Mouse (Mus musculus): ENCODE data around the gene Cebpz. TPM values are rescaled to one million over a fixed set of nuclear protein-coding genes. Genes with fewer than 3 reads are reported as not detected.

The Cebpz gene
- total and polyA plus RNA-seq, 2 experiments: 3.2 to 19.0 TPM

DNA sequence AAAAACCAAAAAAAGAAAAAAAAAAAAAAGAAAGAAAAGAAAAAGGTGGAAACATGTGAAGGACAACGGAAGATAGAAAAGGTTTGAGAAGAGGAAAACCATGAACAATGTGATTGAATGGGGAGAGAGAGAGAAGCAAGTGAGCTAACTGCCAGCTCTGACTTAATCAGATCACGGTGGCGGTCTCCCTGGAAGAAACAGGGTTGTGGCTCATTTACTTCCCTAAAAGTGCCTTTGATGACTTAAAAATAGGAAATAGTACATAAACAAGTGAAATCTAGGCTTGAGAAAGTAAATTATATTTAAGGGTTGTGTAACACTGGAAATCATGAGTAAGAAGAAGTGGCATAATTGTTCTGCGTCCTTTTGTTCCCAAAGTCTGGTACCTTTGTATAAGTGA is 2.1 kb upstream of the Cebpz start:
- Histone ChIP-seq H3K4me1 (ENCODE audit: control insufficient read depth, insufficient read depth, low read length) (peaks cover 2% of the 10 kb centered on the region), H3K4me3 (ENCODE audit: insufficient read depth, low read depth, low read length) (no peak overlapping the region), H3K9ac (ENCODE audit: low read depth, low read length) (no peak overlapping the region), H3K27me3 (ENCODE audit: control insufficient read depth, insufficient read depth, low read length) (no peaks in the 10 kb centered on the region), H3K36me3 (ENCODE audit: control insufficient read depth, insufficient read depth, low read length) (peaks cover 14% of the 10 kb centered on the region), H3K79me2 (ENCODE audit: control insufficient read depth, insufficient read depth, low read length) (peaks cover 9% of the 10 kb centered on the region; the same call in 1 of the 2 replicates), H3K27ac (replicated peaks; ENCODE audit: insufficient read depth, low read depth, low read length) (no peak overlapping the region)
- TF ChIP-seq CTCF (IDR thresholded peaks at IDR 0.05; ENCODE audit: low read depth, low read length): no peak
- 92% methylated on average over 4 of the region's 4 CpGs for WGBS
- no peak for DNase-seq (ENCODE audit: extremely low read depth, low read depth, low spot score)

DNA sequence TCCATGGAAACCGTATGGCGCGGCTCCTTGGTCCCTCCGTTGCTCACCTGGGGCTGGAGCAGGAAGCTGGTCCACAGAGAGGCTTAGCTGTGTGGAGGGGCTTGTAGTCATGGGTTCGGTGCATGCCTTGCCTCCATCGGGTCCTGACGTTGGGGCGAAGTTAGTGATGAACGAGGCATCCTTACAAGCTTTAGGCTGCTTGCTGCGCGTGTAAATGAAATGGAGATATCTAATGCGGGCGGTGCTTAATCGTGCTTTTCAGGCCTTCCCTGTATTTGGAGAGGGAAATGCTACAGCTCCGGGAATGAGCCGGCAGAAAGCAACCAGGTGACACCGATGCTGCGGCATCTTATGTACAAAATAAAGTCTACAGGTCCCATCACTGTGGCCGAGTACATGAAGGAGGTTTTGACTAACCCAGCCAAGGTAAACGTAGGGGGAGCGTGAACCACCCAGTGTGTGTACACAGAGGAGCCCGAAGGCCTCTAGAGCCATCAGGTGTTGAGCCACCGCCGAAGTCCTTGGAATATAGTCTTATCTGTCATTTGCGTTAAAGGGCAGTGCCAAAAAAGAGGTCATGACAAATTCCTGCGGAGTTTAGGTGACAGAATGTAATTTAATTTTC is 475 bp upstream of the Cebpz start:
- WGBS: 4% methylated on average over 26 of the region's 26 CpGs
- Histone ChIP-seq H3K4me1 (ENCODE audit: control insufficient read depth, insufficient read depth, low read length) (peaks cover 2% of the 10 kb centered on the region), H3K9ac (ENCODE audit: low read depth, low read length) (peak overlapping the region; percentile 48), H3K4me3 (ENCODE audit: insufficient read depth, low read depth, low read length) (peak overlapping the region; percentile 85), H3K36me3 (ENCODE audit: control insufficient read depth, insufficient read depth, low read length) (peaks cover 20% of the 10 kb centered on the region), H3K79me2 (ENCODE audit: control insufficient read depth, insufficient read depth, low read length) (peaks cover 9% of the 10 kb centered on the region; the same call in 1 of the 2 replicates), H3K27me3 (ENCODE audit: control insufficient read depth, insufficient read depth, low read length) (no peaks in the 10 kb centered on the region), H3K27ac (replicated peaks; ENCODE audit: insufficient read depth, low read depth, low read length) (no peak overlapping the region)
- TF ChIP-seq POLR2A (IDR thresholded peaks at IDR 0.05; ENCODE audit: extremely low read depth, insufficient read depth, low read length): no peak
- TF ChIP-seq CTCF (IDR thresholded peaks at IDR 0.05; ENCODE audit: low read depth, low read length): no peak
- DNase-seq (ENCODE audit: extremely low read depth, low read depth, low spot score): no peak

DNA sequence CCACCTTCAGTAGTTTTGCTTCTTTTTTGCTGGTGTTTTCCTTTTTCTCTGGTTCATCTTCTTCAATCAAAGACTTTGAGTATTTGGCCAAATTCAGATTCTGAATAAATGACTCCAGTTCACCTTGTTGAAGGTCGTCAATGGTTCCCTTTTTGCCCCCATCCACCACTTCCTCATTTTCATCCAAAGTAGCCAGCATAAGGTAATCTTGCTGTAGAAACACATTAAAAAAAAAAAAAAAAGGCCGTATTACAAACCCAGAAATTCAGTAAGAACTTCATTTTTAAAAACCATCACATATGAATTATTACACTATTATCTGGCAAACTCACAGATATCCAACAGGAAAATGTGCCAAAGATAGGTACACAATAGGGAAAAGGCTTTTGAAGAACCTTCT is 1.0 kb downstream of the Cebpz start:
- Histone ChIP-seq H3K27me3 (ENCODE audit: control insufficient read depth, insufficient read depth, low read length) (no peaks in the 10 kb centered on the region), H3K27ac (replicated peaks; ENCODE audit: insufficient read depth, low read depth, low read length) (no peak overlapping the region), H3K9ac (ENCODE audit: low read depth, low read length) (no peak overlapping the region; the same call in 1 of the 2 replicates), H3K4me1 (ENCODE audit: control insufficient read depth, insufficient read depth, low read length) (peaks cover 2% of the 10 kb centered on the region), H3K4me3 (ENCODE audit: insufficient read depth, low read depth, low read length) (peak overlapping the region; percentile 85; the same call in 1 of the 2 replicates), H3K36me3 (ENCODE audit: control insufficient read depth, insufficient read depth, low read length) (peaks cover 33% of the 10 kb centered on the region), H3K79me2 (ENCODE audit: control insufficient read depth, insufficient read depth, low read length) (peaks cover 9% of the 10 kb centered on the region; the same call in 1 of the 2 replicates)
- 84% methylated on average over 2 of the region's 2 CpGs for WGBS
- no peak for TF ChIP-seq CTCF (IDR thresholded peaks at IDR 0.05; ENCODE audit: low read depth, low read length)
- no peak for TF ChIP-seq POLR2A (IDR thresholded peaks at IDR 0.05; ENCODE audit: extremely low read depth, insufficient read depth, low read length)
- DNase-seq (ENCODE audit: extremely low read depth, low read depth, low spot score): no peak

DNA sequence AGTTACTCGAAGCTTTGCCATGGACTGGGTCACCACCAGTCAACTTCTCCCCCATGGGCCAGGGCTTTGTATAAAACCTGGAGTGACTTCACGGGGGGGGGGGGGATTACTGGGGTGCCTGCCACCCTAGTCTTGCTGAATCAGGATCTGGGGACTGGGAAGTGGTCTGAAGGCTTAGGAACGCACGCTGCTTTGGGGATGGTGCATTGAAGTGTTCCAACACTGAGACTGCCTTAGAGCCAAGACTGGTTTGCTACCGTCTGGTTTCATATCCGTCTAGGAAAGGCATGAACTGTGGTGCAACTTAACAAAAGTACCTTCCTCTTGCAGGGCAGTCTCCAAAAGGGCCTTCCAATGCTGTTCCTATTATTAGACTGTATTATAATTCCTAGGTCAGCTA is 19.2 kb downstream of the Cebpz start:
- WGBS: 59% methylated on average over 6 of the region's 6 CpGs
- Histone ChIP-seq H3K4me3 (ENCODE audit: insufficient read depth, low read depth, low read length) (no peak overlapping the region), H3K9ac (ENCODE audit: low read depth, low read length) (no peak overlapping the region)

DNA sequence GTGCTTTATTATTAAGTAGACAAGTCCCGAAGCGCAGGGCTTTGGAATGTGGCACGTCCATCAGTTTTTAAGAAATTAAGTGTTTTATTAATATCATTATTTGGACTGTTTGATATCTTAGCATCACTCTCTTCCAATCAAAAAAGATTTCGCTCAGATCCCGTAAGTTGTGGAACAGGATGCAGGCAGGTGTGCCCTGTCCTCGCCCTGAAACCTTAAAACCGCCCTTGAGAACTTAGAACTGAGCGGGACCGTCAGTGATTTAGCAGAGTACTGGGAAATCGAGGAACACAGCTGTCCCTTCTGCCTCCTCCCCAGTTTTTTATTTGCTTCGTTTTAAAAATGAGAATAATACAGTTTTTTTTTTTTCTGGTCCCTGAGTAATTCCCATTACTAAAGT is 20.0 kb downstream of the Cebpz start:
- TF ChIP-seq CTCF (IDR thresholded peaks at IDR 0.05; ENCODE audit: low read depth, low read length) (no peak), POLR2A (IDR thresholded peaks at IDR 0.05; ENCODE audit: extremely low read depth, insufficient read depth, low read length) (no peak)
- H3K36me3 ChIP-seq (ENCODE audit: control insufficient read depth, insufficient read depth, low read length): peaks cover 26% of the 10 kb centered on the region
- peaks cover 6% of the 10 kb centered on the region for H3K4me1 ChIP-seq (ENCODE audit: control insufficient read depth, insufficient read depth, low read length)
- WGBS: under 1% methylated on average over 11 of the region's 11 CpGs
- no peaks in the 10 kb centered on the region for H3K79me2 ChIP-seq (ENCODE audit: control insufficient read depth, insufficient read depth, low read length)
- no peak for DNase-seq (ENCODE audit: extremely low read depth, low read depth, low spot score)
- H3K27ac ChIP-seq (replicated peaks; ENCODE audit: insufficient read depth, low read depth, low read length): peak overlapping the region; percentile 11
- peak overlapping the region; percentile 95 for H3K4me3 ChIP-seq (ENCODE audit: insufficient read depth, low read depth, low read length)
- no peaks in the 10 kb centered on the region for H3K27me3 ChIP-seq (ENCODE audit: control insufficient read depth, insufficient read depth, low read length)
- H3K9ac ChIP-seq (ENCODE audit: low read depth, low read length): peak overlapping the region; percentile 88

More for the DNA sequence above, 19.2 kb downstream of the Cebpz start:
- Histone ChIP-seq H3K79me2 (ENCODE audit: control insufficient read depth, insufficient read depth, low read length) (no peaks in the 10 kb centered on the region), H3K4me1 (ENCODE audit: control insufficient read depth, insufficient read depth, low read length) (peaks cover 6% of the 10 kb centered on the region), H3K36me3 (ENCODE audit: control insufficient read depth, insufficient read depth, low read length) (peaks cover 33% of the 10 kb centered on the region), H3K27ac (replicated peaks; ENCODE audit: insufficient read depth, low read depth, low read length) (no peak overlapping the region), H3K27me3 (ENCODE audit: control insufficient read depth, insufficient read depth, low read length) (no peaks in the 10 kb centered on the region)
- DNase-seq (ENCODE audit: extremely low read depth, low read depth, low spot score): peak; percentile 36
- no peak for TF ChIP-seq POLR2A (IDR thresholded peaks at IDR 0.05; ENCODE audit: extremely low read depth, insufficient read depth, low read length)
- TF ChIP-seq CTCF (IDR thresholded peaks at IDR 0.05; ENCODE audit: low read depth, low read length): no peak

DNA sequence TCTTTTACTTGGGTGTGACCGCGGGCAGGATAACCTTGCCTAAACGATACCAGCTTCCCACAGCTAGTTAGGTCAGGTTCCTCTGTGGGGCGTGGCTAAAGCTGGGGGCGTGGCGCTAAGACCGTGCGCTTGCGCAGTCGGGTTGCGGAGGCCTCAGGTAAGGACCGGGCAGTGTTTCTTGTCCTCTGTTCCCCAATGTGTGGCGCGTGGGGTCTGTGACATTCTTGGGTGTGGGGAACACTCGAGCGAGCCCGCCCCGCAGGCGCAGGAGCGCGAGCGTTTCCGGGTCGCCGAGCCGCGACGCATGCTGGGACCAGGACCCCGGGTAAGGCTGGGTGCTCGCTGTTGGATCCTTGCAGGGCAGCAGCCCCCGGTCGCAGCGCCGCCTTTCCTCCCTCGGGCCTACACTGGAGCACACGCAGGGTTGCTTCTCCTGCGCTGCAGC is 20.5 kb downstream of the Cebpz start, which contains the start of gene Cebpzos:
TSS of gene Cebpzos (plus strand) at position 132 of the 445 bp plus-strand sequence.
- Histone ChIP-seq H3K36me3 (ENCODE audit: control insufficient read depth, insufficient read depth, low read length) (peaks cover 21% of the 10 kb centered on the region), H3K27me3 (ENCODE audit: control insufficient read depth, insufficient read depth, low read length) (no peaks in the 10 kb centered on the region), H3K9ac (ENCODE audit: low read depth, low read length) (peak within 1 kb of the TSS; percentile 88), H3K27ac (replicated peaks; ENCODE audit: insufficient read depth, low read depth, low read length) (peak within 1 kb of the TSS; percentile 11), H3K4me3 (ENCODE audit: insufficient read depth, low read depth, low read length) (peak within 1 kb of the TSS; percentile 95), H3K79me2 (ENCODE audit: control insufficient read depth, insufficient read depth, low read length) (no peaks in the 10 kb centered on the region), H3K4me1 (ENCODE audit: control insufficient read depth, insufficient read depth, low read length) (peaks cover 6% of the 10 kb centered on the region)
- WGBS: under 1% methylated on average over 37 of the region's 37 CpGs
- DNase-seq (ENCODE audit: extremely low read depth, low read depth, low spot score): peak; percentile 88
- no peak for TF ChIP-seq CTCF (IDR thresholded peaks at IDR 0.05; ENCODE audit: low read depth, low read length)
- peak; percentile 64 for TF ChIP-seq POLR2A (IDR thresholded peaks at IDR 0.05; ENCODE audit: extremely low read depth, insufficient read depth, low read length)
